Mouse (Mus musculus) myocyte (in vitro differentiated cells): ENCODE data around the gene Fam196b.

ENCODE experiments used
- MYOD1 ChIP-seq, 3 experiments: IDR thresholded peaks; one replicate each; pipeline ENCODE4 v1.6.1; 2011; ENCODE audit warnings: control low read depth in 2 of 3, low read depth in 2 of 3, mild to moderate bottlenecking in 2 of 3, moderate library complexity in 1 of 3; ENCODE audit not compliant: insufficient read length in 2 of 3, control insufficient read depth in 1 of 3
- POLR2A ChIP-seq: IDR thresholded peaks from one replicate; pipeline ENCODE4 v1.6.1; 2011; ENCODE audit warnings: low read depth, mild to moderate bottlenecking, control low read depth, moderate library complexity; ENCODE audit not compliant: insufficient read length
- USF1 ChIP-seq: IDR thresholded peaks from one replicate; pipeline ENCODE4 v1.6.1; 2011; ENCODE audit warnings: low read depth, mild to moderate bottlenecking, control low read depth, moderate library complexity

GRCm38 (mm10) chr11:34275941-34276340, 38.7 kb upstream of the Fam196b start:
- TF ChIP-seq MYOD1 (IDR thresholded peaks at IDR 0.05; ENCODE audit: control insufficient read depth in 1 of 3, insufficient read length in 2 of 3, low read depth in 2 of 3) = no peak
- no peak for TF ChIP-seq POLR2A
- no peak for TF ChIP-seq USF1
